Mouse (Mus musculus): ENCODE measurements around the gene Gm5426.
"Not testable (repeated sequence)": the region's sequence is repeated elsewhere in the genome, so short reads cannot be mapped to it uniquely, and the experiment has no call there.

Gene Gm5426

DNA sequence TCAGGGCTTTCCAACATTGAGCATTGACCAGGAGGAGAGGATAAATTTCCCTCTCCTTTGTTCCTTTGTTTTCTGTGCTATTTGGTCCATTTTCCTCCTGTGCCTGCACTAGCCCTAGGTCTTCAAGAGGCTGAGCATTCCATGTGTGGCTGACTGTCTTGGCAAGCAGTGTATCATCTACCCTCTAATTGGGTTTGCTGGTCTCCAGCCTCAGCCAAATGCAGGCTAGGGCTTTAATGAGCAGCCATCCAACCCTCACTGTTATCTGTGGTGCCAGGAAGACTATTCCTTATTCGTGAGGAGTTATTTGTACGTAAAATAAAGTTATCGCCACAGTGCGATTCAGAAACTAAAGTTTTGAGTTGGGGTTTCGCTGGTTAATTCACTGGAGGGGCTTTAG lies 2.2 kb downstream of the Gm5426 start:
- DNase-seq (ENCODE audit: low read depth, low spot score) = no peak

DNA sequence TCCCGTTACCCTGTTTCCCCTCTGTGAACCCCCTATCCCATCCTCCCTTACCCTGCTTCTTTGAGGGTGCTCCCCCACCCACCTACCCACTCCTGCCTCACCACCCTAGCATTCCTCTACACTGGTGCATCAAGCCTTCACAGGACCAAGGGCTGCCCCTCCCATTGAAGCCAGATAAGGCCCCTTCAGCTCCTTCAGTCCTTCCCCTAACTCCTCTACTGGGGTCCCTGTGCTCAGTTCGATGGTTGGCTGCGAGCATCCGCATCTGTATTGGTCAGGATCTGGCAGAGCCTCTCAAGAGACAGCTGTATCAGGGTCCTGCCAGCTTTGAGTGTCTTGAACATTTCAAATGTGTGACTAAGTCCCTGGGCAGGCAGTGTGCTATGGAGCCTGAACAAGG lies 2.9 kb downstream of the Gm5426 start:
- DNase-seq (ENCODE audit: low read depth, low spot score) = not testable (repeated sequence)

DNA sequence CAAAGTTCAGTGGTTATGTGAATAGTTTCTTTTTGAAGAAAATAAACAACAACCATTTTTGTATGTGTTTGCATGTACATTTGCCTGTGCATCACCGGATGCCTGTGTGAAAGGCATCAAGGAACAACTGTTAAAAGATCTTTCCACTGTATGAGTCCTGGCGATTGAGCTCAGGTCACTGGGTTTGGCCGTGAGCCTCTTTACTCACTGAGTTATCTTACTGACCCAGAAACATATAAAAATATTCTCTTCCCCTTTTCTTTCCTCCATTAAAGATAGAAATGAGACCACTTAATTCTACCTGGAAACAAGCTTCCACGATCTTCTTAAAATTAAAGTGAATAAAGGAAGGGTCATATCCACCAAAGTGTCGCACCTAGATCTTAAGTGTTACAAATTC lies 10.2 kb downstream of the Gm5426 start:
- DNase-seq (ENCODE audit: low read depth, low spot score) = no peak

DNA sequence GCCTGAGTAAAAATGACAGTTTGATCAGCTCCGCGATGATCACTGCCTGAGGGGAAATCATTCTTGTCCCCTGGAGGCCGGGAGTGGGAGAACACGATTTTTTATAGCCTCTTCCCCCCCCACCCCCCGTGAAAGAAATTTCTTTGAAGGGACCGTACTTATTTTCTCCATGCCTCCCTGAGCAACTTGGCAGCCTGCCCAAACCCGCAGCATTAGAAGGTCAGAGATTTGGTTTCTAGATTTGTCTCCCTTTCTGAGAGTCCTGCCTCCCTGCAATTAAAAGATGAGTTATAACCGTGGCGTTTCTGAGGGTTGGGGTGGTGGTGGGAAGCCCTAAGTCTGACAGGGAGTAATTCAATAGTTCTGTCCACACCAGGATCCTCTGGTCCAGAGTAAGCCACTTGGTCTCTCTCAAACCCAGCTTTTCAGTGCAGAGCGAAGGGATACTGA lies 11.9 kb downstream of the Gm5426 start:
- no peak for DNase-seq (ENCODE audit: low read depth, low spot score)

DNA sequence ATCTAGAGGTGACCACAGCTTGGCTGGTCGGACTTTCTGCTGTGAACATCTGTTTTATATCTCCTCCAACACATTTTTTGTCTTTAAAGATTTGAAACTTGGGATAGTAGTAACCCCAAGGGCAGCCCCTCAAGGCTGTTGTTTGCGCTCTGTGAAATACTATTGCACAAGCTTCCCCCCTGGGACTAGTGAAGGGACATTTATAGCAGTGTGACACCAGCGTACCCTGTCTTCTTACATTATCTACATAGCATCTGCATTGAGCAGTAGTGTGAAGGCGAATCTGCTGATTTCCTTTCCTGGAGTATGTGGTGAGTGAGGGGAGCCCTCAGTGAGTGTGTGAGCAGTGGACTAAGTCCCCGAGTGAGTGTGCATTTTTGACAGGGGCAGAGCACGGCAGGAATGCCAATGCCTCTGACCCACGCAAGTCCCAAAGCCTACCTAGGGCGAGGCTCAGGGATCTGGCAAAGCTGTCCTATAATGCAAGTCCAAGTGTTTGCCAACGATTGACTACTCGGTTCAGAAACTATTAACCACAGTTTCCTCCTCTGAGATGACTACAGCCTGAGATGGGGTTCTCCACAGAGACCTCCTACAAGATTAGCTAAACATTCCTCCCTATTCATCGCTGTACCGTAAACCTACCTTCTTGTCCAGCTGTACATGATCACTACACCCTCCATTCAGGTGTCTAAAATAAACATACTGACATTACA lies 14.2 kb downstream of the Gm5426 start:
- DNase-seq (ENCODE audit: low read depth, low spot score) = no peak

DNA sequence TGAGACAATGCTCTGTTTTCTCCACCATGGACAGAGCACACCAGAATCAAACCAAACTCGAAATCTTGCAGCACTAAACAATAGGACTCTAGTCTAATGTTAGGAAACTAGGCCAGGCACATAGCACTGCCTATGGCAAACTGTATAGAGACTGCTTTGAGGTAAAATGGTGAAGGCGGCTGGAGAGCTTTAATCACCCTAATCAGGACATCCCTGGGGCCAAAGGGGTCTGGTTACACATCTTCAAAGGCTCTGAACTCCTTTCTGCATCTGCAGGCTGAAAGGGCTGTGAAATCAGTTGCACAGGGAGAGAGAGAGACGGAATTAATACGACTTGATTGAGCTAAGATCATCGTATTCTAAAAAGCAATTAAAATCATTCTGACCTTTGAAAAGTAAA lies 16.9 kb downstream of the Gm5426 start:
- no peak for DNase-seq (ENCODE audit: low read depth, low spot score)

DNA sequence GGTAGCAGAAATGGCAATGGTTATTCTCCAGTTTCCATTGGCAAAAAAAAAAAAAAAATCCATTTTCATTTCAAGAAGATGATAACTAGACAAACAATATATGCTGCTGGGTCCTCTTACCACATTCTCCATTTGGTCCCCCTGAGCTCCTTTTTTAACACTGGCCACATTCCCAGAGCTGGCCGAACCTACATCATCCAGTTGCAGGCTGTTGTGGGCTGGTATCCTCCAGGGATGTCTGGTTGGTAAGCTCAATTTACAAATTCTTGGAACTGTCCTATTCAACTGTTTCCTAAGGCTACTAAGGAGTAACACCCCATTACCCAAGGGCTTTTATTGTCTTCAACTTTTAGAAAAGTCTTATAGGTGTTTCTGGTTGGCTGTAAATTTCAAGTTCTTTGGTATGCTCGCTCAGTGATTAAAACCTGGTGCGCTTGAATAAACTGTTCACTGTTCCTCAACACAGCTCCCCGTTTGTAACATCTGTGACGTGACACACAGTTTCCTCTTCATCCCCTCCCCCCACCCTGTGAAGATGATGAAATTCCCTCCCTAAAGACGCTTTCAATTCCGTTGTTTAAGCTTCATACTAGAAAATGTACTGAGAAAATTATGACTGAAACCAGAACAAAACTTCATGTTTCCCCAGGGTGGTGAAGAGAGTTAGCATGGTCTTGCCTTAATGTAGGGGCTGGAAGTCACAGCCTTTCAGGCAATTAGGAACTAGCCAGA lies 26.7 kb downstream of the Gm5426 start:
- DNase-seq (ENCODE audit: low read depth, low spot score) = no peak

DNA sequence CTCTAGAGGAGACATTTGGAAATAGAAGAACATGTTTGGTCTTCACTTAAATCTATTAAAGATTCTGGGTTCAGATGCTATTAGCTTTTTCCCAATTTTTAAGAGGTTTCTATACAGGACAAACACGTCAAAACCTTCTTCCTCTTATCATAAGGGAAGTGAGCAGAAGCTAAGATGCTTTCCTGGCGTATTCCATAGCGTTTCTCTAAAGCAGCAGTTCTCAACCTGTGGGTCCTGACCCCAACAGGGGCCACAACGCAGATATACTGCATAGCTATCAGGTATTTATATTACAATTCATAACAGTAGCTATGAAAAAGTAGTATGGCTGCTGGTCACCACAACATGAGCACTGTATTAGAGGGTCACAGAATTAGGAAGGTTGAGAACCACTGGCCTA lies 27.4 kb downstream of the Gm5426 start:
- DNase-seq (ENCODE audit: low read depth, low spot score) = no peak

DNA sequence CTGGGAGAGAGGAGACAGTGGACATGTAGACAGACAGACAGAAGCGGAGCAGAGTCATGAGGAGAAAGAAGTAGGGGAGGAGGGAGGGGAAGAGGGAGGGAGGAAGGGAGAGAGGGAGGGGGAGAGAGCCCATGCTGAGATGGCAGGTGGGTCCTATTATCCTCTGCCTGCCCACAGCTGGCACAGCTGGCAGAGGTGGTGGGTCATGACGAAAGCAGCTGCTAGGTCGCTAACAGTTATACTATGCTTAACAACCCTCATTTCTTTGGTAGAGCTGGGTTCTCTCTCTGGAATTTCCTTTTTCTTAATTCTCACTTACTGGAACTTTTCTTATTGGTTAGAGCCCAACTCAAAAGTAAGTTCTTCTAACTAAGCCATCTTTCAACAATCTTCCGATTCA lies 28.9 kb downstream of the Gm5426 start:
- no peak for DNase-seq (ENCODE audit: low read depth, low spot score)

DNA sequence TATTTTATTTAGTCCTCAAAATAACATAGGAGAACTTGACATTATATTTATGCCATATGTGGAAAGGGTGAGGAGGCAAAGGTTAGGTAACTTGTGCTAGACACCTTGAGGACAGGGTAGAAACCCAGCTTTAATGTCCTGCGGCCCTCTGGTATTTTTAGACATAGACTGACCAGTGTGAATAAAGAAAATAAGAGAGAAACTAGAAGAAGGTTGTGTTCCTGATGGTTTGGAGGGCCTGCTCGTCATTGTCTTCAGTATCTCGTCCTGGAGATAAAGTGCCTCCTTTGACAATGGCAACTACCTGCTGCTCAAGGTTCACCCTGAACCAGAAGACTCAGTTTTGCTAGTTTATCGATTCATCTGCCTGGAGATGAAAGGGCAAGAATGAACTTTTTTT lies 32.6 kb downstream of the Gm5426 start:
- DNase-seq (ENCODE audit: low read depth, low spot score) = no peak

DNA sequence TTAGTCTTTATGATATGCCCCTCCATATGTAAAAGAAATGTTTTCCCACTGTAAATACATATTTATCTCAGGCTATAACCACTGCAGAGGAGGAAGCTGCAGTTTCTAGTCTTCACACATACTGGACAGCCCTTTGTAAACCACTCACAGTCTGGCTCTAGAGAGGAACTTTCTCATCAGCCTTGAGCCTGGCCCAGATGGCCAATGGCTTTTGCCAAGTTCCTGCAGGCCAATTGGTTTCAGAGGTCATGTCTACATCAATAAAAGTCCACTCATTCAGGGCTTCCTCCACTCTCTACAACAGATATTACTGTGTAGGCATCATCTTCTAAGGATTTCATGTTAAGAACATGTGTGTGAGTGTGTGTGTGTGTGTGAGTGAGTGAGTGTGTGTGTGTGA lies 35.1 kb downstream of the Gm5426 start:
- no peak for DNase-seq (ENCODE audit: low read depth, low spot score)

DNA sequence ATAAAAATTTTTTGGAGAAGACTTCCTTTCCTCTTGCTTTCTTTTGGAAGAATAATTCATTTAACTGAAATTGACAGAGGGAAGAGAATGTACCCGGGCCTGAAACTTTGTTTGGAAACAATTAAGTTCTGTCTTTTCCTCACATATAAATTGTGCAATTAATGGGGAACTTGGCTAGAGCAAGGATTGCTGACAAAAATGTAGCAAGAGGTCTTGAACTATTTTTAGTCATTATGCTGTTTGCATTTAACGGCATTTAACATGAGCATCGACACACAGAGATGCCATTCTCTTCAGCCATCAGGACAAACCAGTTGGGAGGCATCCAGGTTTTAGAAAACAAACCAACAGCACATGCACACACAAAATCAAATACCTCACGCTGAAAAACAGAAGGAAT lies 36.6 kb downstream of the Gm5426 start:
- DNase-seq (ENCODE audit: low read depth, low spot score) = no peak

DNA sequence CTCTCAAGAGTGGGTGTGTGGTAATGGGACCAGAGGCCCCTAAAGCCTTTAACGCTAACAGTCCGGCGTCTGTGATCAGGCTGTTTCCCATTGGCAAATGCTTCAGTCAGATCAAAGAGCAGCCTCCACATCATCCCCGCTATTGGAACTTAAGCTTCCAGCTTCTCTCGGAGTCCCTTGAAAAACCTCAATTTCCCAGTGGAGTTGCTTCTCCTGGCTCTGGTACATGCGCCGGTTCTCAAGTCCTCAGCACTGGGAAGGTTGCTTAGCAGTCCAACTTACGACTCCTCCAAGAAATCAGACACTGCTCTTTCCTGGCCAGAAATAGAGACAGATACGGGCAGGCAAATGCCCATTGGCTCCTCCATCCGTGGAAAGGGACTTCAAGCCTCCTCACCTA lies 37.4 kb downstream of the Gm5426 start:
- DNase-seq (ENCODE audit: low read depth, low spot score) = no peak

DNA sequence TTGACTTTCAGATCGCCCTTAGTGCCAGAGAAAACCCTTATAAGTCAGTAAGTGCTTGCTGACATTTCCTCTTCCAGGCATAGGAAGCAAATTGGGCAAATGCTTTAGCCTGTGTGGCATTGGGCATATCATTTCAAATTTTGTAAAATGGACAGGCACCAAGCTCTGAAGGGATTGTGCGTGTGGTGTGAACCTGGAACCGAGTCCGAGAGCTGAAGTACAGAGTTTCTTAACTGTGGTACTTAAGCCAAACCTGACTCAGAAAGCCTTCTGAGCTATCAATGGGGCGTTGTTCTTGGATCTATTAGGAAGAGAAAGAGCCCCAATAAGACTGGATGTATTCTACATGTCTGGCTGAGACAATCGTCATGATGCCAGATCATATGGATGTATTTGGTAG lies 40.5 kb downstream of the Gm5426 start:
- DNase-seq (ENCODE audit: low read depth, low spot score) = no peak

DNA sequence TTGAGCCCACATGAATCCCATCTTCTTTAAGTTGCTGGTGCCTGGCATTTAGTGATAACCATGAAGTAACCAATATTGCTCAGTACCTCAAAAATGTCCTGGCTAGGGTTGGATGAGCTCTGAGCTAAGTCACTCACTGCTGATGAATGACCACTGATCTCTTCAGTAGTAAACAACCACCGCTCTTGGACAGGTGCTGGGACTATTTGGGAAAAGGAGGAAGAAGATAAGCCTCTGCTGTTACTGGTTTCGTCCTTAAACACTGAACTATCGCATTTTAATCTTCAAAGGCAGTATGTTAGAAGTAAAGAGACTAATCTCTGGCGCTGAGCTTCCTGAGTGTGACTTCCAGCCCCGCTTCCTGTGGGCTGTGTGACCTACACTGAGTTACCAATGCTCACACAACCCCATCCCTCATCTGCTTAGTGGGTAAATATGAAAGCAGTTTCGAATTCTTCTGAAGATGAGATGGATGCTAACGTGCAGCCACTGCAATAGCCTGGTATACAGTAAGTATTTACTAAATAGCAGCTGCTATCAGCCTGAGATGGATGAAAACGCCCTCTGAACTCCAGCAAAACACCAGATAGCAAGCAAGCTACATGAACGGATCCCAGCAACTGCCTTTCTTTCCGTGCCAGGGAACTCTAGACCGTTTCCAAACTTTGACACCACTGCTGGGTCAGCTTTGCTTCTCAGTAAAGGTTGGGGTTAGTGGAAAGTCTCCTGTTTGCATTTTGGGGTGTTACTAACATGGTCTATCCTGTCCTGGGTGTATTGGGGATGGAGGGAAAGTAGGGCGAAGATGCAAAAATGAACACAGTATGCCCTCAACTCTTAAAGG lies 44.4 kb downstream of the Gm5426 start:
- DNase-seq (ENCODE audit: low read depth, low spot score) = no peak

DNA sequence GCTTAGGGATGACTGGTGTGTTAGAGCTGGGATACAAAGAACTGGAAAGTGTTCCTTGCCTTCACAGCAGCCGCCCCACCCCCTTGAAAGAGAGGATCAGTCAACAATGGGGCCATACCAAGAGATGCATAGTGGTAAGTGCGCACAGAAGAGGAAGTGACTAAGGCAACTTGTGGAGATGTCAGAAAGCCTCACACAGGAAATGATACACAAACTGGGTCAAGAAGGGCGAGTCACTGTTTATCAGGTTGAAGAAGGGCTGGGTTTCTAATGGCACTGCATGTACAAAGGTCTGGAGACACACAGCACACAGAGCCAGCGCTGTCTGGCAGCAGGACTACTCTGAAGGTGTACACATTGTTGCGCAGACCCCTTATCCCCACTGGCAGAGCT lies 45.0 kb downstream of the Gm5426 start:
- no peak for DNase-seq (ENCODE audit: low read depth, low spot score)

DNA sequence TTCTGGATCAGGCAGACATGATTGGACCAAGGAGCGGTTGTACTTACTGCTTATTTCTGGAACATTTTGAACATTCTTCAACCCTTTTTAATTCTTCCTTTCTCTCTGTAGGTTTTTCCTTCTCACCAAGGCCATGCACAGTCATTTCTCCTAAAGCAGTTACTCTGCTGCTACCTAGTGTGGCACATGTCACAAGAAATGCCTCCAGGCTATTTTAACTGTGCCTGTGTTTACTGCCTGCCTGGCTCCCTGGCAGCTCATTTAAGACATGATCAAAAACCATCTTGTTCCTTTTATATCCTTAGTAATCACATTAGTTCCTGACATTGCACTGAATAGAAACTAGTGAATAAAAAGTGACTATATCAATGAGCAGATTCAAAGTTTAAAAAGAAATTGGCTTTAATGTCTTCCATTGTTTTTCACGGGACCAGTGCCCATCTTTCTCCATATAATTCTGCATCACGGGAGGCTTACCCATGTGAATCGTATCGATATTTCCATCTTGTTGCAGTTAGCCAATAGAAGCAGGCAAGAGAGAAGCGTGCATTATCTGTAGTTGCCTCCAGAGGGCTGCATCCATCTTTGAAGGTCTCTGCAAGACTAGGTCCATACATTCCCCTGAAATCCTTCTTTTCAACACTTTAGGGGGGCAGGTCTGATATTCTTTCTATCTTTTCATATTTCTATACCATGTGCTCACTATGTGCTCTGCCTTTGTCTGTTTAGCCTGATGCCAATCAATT lies 45.7 kb downstream of the Gm5426 start:
- DNase-seq (ENCODE audit: low read depth, low spot score) = no peak

DNA sequence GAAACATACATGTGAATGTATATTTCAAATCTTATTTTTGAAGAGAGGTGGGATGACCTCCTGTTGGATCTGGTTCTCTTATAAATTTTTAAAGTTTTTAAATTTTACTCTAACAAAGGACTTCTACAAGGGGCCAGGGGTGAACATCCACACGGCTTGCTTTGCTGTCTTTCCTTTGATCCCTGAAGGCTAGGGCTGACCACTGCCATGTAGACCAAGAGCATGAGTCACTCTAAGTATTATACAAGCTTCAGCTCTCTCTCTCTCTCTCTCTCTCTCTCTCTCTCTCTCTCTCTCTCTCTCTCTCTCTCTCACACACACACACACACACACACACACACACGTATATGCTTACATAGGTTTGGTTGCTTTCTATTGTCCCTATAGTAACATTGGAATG lies 48.6 kb downstream of the Gm5426 start:
- DNase-seq (ENCODE audit: low read depth, low spot score) = no peak

DNA sequence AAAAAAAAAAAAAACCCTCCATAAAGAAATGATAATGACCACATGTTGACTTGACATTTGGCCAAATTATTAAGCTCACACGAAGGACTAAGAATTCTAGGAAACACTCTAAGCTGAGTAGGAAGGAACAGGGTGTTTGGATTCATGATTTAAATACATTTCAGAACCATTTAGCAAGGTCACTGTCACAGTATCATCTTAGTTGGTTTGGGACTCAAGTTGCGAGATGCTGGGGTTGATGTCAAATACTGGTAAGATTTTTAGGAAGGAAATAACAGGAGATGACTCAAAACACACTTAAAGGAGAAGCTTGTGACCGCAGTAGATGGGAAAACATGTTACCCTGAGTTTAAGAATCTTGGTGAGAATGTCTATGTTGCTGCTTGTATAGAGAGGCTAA lies 49.2 kb downstream of the Gm5426 start:
- no peak for DNase-seq (ENCODE audit: low read depth, low spot score)

All from R1 (cell line).